Mouse (Mus musculus) lung, adult 2 months (tissue): ENCODE results near the gene Prickle4. TPM values are rescaled to one million over a fixed set of nuclear protein-coding genes. Genes with fewer than 3 reads are reported as not detected.

ENCODE experiments used
- DNase-seq: peaks from one replicate; pipeline ENCODE4 v3.0.0; 2022
- H3K4me1 ChIP-seq: fragments of 200-500 bp; 2 replicates; pipeline ENCODE4 v1.6.1; 2011; ENCODE audit warnings: low read length; ENCODE audit not compliant: control insufficient read depth, insufficient read depth
- H3K4me3 ChIP-seq: fragments of 200-500 bp; replicated peaks from 2 replicates; pipeline ENCODE3; 2011; ENCODE audit warnings: low read depth, mild to moderate bottlenecking, control low read depth, low read length; ENCODE audit errors: extremely low read depth
- CTCF ChIP-seq: fragments of 200-500 bp; IDR thresholded peaks from 2 replicates; pipeline ENCODE4 v1.5.1; 2011; ENCODE audit warnings: mild to moderate bottlenecking, low read length, control low read depth; ENCODE audit not compliant: insufficient read depth
- POLR2A ChIP-seq: fragments of 200-500 bp; IDR thresholded peaks from 2 replicates; pipeline ENCODE4 v1.6.1; 2011; ENCODE audit warnings: low read depth, mild to moderate bottlenecking, control low read depth, low read length, borderline replicate concordance; ENCODE audit errors: extremely low read depth
- WGBS: fragments of 180-500 bp; shearing (Covaris S2); methylation state at CpG from one replicate; pipeline ENCODE4 v1.1.7; 2018; 5-methylcytosine and 5-hydroxymethylcytosine counted together
- polyA plus RNA-seq: library from polyadenylated mRNA; depleted of rRNA; stranded (reverse); fragments of >200 nt; gene quantifications from 2 replicates; pipeline ENCODE4 v1.2.3, GENCODE M21; 2012

Gene Prickle4
- polyA plus RNA-seq, 1 experiment = 3.3 TPM

GRCm38 (mm10) chr17:47694442-47694502 is 264 bp downstream of the Prickle4 start, which contains the start of gene Gm21981:
Gene Gm21981, minus strand, starts transcription at chr17:47694455.
- no peak for DNase-seq
- TF ChIP-seq POLR2A = no peak
- no peak for TF ChIP-seq CTCF
- 0% methylated on average over 3 of the region's 3 CpGs for WGBS
- no peaks in the 10 kb centered on the region for H3K4me1 ChIP-seq
- peak within 1 kb of the TSS; percentile 90 for H3K4me3 ChIP-seq

GRCm38 (mm10) chr17:47693671-47694441 is 680 bp downstream of the Prickle4 start:
- 41% methylated on average over 13 of the region's 13 CpGs for WGBS
- Histone ChIP-seq H3K4me3 (peak overlapping the region; percentile 90), H3K4me1 (no peaks in the 10 kb centered on the region)
- no peak for DNase-seq
- TF ChIP-seq CTCF (no peak), POLR2A (no peak)

GRCm38 (mm10) chr17:47691650-47692049 is 2.9 kb downstream of the Prickle4 start:
- Histone ChIP-seq H3K4me1 (peaks cover 6% of the 10 kb centered on the region; the same call in 1 of the 2 replicates), H3K4me3 (no peak overlapping the region)
- 96% methylated on average over 3 of the region's 3 CpGs for WGBS
- TF ChIP-seq POLR2A = no peak
- no peak for TF ChIP-seq CTCF
- no peak for DNase-seq

GRCm38 (mm10) chr17:47689894-47690293 is 4.6 kb downstream of the Prickle4 start:
- peaks cover 6% of the 10 kb centered on the region; the same call in 1 of the 2 replicates for H3K4me1 ChIP-seq
- no peak for DNase-seq
- H3K4me3 ChIP-seq = no peak overlapping the region
- TF ChIP-seq POLR2A (no peak), CTCF (no peak)
- WGBS = 89% methylated on average over 8 of the region's 8 CpGs

GRCm38 (mm10) chr17:47688608-47689575 is 5.6 kb downstream of the Prickle4 start, which contains the start of gene Frs3:
Gene Frs3, plus strand, starts transcription at chr17:47689030.
- peak; percentile 58 for DNase-seq
- TF ChIP-seq CTCF (no peak), POLR2A (0 out of 2 replicates have a peak, but pooled peaks have one; percentile 3)
- H3K4me3 ChIP-seq = peak within 1 kb of the TSS; percentile 83
- H3K4me1 ChIP-seq = peaks cover 6% of the 10 kb centered on the region; the same call in 1 of the 2 replicates
- 2% methylated on average over 58 of the region's 58 CpGs for WGBS

GRCm38 (mm10) chr17:47688344-47688607 is 6.3 kb downstream of the Prickle4 start, which contains the start of gene Tomm6:
Gene Tomm6, minus strand, starts transcription at chr17:47688386.
- no peak for TF ChIP-seq POLR2A
- DNase-seq = no peak
- WGBS = 0% methylated on average over 9 of the region's 9 CpGs
- peaks cover 6% of the 10 kb centered on the region; the same call in 1 of the 2 replicates for H3K4me1 ChIP-seq
- peak within 1 kb of the TSS; percentile 83 for H3K4me3 ChIP-seq

GRCm38 (mm10) chr17:47687409-47688343 is 6.9 kb downstream of the Prickle4 start:
- Histone ChIP-seq H3K4me1 (peaks cover 6% of the 10 kb centered on the region; the same call in 1 of the 2 replicates), H3K4me3 (peak overlapping the region; percentile 83)
- DNase-seq = peak; percentile 93
- under 1% methylated on average over 70 of the region's 70 CpGs for WGBS
- peak; percentile 87; the same call in 1 of the 2 replicates for TF ChIP-seq POLR2A
- no peak for TF ChIP-seq CTCF

- WGBS = 63% methylated on average over 4 of the region's 4 CpGs
- no peak for TF ChIP-seq POLR2A
- TF ChIP-seq CTCF = no peak
Observed at GRCm38 (mm10) chr17:47682836-47683235, 11.7 kb downstream of the Prickle4 start.

GRCm38 (mm10) chr17:47678702-47679101 is 15.8 kb downstream of the Prickle4 start:
- Histone ChIP-seq H3K4me3 (no peak overlapping the region), H3K4me1 (no peaks in the 10 kb centered on the region)
- DNase-seq = no peak
- TF ChIP-seq POLR2A = no peak
- TF ChIP-seq CTCF = no peak
- WGBS = 76% methylated on average over 5 of the region's 5 CpGs

More at GRCm38 (mm10) chr17:47682836-47683235, 11.7 kb downstream of the Prickle4 start:
- DNase-seq = no peak
- Histone ChIP-seq H3K4me3 (no peak overlapping the region), H3K4me1 (peaks cover 6% of the 10 kb centered on the region; the same call in 1 of the 2 replicates)
